Mouse (Mus musculus): ENCODE results near the gene Spryd4.

GRCm38 (mm10) chr10:128221533-128222286 is 10.1 kb upstream of the Spryd4 start:
- no peak for TF ChIP-seq CTCF (IDR thresholded peaks at IDR 0.05; ENCODE audit: low read depth, low read length)
- TF ChIP-seq POLR2A (IDR thresholded peaks at IDR 0.05; ENCODE audit: extremely low read depth, insufficient read depth, low read length) = no peak

Measured in liver, adult 2 months (tissue).